Mouse (Mus musculus) bone marrow, adult 2 months (tissue): Measurements from ENCODE around the gene Rab3d. TPM values are rescaled to one million over a fixed set of nuclear protein-coding genes. Genes with fewer than 3 reads are reported as not detected.
A peak's percentile ranks its signal among the peaks of the same experiment; 100 is the strongest.

Source experiments
- H3K27ac ChIP-seq: fragments of 200-500 bp; 2 replicates; pipeline ENCODE4 v1.5.1; 2012; ENCODE audit warnings: low read depth, mild to moderate bottlenecking, control low read depth, inconsistent platforms, low read length; ENCODE audit not compliant: control insufficient read depth, poor library complexity, insufficient read depth
- H3K4me1 ChIP-seq: fragments of 200-500 bp; 2 replicates; pipeline ENCODE4 v1.6.1; 2011; ENCODE audit warnings: low read length; ENCODE audit not compliant: control insufficient read depth, insufficient read depth
- H3K4me3 ChIP-seq: fragments of 200-500 bp; replicated peaks from 2 replicates; pipeline ENCODE3; 2011; ENCODE audit warnings: mild to moderate bottlenecking, low read depth, low read length, control low read depth; ENCODE audit not compliant: control insufficient read depth
- CTCF ChIP-seq: fragments of 200-500 bp; IDR thresholded peaks from 2 replicates; pipeline ENCODE4 v1.5.1; 2011; ENCODE audit warnings: low read length, control low read depth; ENCODE audit not compliant: control insufficient read depth, insufficient read depth
- POLR2A ChIP-seq: fragments of 200-500 bp; IDR thresholded peaks from 2 replicates; pipeline ENCODE4 v1.6.1; 2011; ENCODE audit warnings: low read depth, mild to moderate bottlenecking, control low read depth, low read length, borderline replicate concordance; ENCODE audit not compliant: control insufficient read depth
- WGBS: fragments of 180-500 bp; shearing (Covaris S2); methylation state at CpG from one replicate; pipeline ENCODE4 v1.1.7; 2018; 5-methylcytosine and 5-hydroxymethylcytosine counted together
- polyA plus RNA-seq: library from polyadenylated mRNA; stranded (reverse); fragments of >200 nt; gene quantifications from 2 replicates; pipeline ENCODE4 v1.2.4, GENCODE M21; 2011; ENCODE audit warnings: low replicate concordance; ENCODE audit not compliant: missing spikeins, insufficient read depth, insufficient read length

Gene Rab3d
- polyA plus RNA-seq, 1 experiment, result 20.9 TPM

GRCm38 (mm10) chr9:21926155-21926554, 8.2 kb upstream of the Rab3d start:
- Histone ChIP-seq H3K27ac (no peak overlapping the region), H3K4me3 (no peak overlapping the region), H3K4me1 (peaks cover 5% of the 10 kb centered on the region; the same call in 1 of the 2 replicates)
- 55% methylated on average over 6 of the region's 6 CpGs for WGBS
- TF ChIP-seq CTCF (no peak), POLR2A (no peak)

GRCm38 (mm10) chr9:21925506-21925905, 7.5 kb upstream of the Rab3d start:
- peaks cover 5% of the 10 kb centered on the region; the same call in 1 of the 2 replicates for H3K4me1 ChIP-seq
- WGBS, result 88% methylated on average over 1 of the region's 1 CpGs
- no peak overlapping the region for H3K27ac ChIP-seq
- no peak overlapping the region for H3K4me3 ChIP-seq
- no peak for TF ChIP-seq CTCF
- no peak for TF ChIP-seq POLR2A

GRCm38 (mm10) chr9:21925034-21925433, 7.0 kb upstream of the Rab3d start:
- Histone ChIP-seq H3K27ac (no peak overlapping the region), H3K4me1 (peaks cover 5% of the 10 kb centered on the region; the same call in 1 of the 2 replicates), H3K4me3 (no peak overlapping the region)
- TF ChIP-seq CTCF (no peak), POLR2A (no peak)
- WGBS, result 85% methylated on average over 3 of the region's 3 CpGs

- WGBS, result 13% methylated on average over 6 of the region's 6 CpGs
- Histone ChIP-seq H3K27ac (peak overlapping the region; percentile 44; the same call in 1 of the 2 replicates), H3K4me1 (peaks cover 5% of the 10 kb centered on the region; the same call in 1 of the 2 replicates), H3K4me3 (no peak overlapping the region)
- TF ChIP-seq CTCF, result no peak
- TF ChIP-seq POLR2A, result no peak
Observed at GRCm38 (mm10) chr9:21924099-21924493, 6.1 kb upstream of the Rab3d start.

- H3K4me1 ChIP-seq, result peaks cover 5% of the 10 kb centered on the region; the same call in 1 of the 2 replicates
- TF ChIP-seq CTCF (no peak), POLR2A (no peak)
- H3K4me3 ChIP-seq, result no peak overlapping the region
- peak overlapping the region; percentile 16; the same call in 1 of the 2 replicates for H3K27ac ChIP-seq
- WGBS, result 21% methylated on average over 3 of the region's 3 CpGs
Observed at GRCm38 (mm10) chr9:21923490-21924098, 5.6 kb upstream of the Rab3d start.

- Histone ChIP-seq H3K4me1 (peaks cover 5% of the 10 kb centered on the region; the same call in 1 of the 2 replicates), H3K27ac (no peak overlapping the region; the same call in 1 of the 2 replicates)
- WGBS, result 83% methylated on average over 4 of the region's 4 CpGs
Observed at GRCm38 (mm10) chr9:21923036-21923435, 5.0 kb upstream of the Rab3d start.

GRCm38 (mm10) chr9:21918692-21919384, 846 bp upstream of the Rab3d start:
- peaks cover 4% of the 10 kb centered on the region; the same call in 1 of the 2 replicates for H3K4me1 ChIP-seq
- H3K4me3 ChIP-seq, result no peak overlapping the region
- TF ChIP-seq CTCF (no peak), POLR2A (no peak)
- 45% methylated on average over 5 of the region's 5 CpGs for WGBS
- H3K27ac ChIP-seq, result no peak overlapping the region

More at GRCm38 (mm10) chr9:21923036-21923435, 5.0 kb upstream of the Rab3d start:
- TF ChIP-seq POLR2A, result no peak
- no peak for TF ChIP-seq CTCF
- no peak overlapping the region for H3K4me3 ChIP-seq

- H3K27ac ChIP-seq, result peak overlapping the region; percentile 81
Observed at GRCm38 (mm10) chr9:21917493-21918034, 428 bp downstream of the Rab3d start.

More at GRCm38 (mm10) chr9:21917493-21918034, 428 bp downstream of the Rab3d start:
- H3K4me3 ChIP-seq, result peak overlapping the region; percentile 94
- 2% methylated on average over 35 of the region's 35 CpGs for WGBS
- no peak for TF ChIP-seq CTCF
- no peak for TF ChIP-seq POLR2A
- peaks cover 4% of the 10 kb centered on the region; the same call in 1 of the 2 replicates for H3K4me1 ChIP-seq
